Comparison of ENCODE assay signal across 11 mouse cellular contexts in the genomic region with DNA sequence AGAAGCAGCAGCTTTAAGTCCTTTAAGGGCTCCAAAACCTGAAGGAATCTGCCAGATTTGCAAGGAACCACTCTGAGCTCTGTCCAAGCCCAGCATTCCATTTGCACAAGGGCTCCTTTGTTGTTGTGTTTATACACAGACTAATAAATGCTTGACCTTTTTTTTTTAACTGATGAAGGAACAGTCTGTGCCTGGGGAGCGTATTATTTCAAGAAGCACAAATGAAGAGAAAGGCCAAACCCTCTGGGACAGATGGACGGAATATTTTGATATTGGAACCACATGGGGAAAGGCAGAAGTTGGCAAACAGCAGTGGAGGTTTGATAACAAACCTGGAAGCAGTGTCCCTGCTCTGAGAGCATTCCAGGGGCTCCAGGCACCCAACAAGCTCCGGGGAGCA.
DNase-seq lines count a peak whose midpoint lies in the region; ATAC-seq lines count a peak whose summit lies in the region.
"Had no signal": no experiment of that assay in that cellular context is flagged by ENCODE, and none has a peak within 500 bp of the region (broad histone marks: within the 10 kb centered on the region; RNA-seq: fewer than 3 reads in every experiment).

No protein-coding gene starts in this region.

- peak; percentile 68 to 84 for DNase-seq in heart, adult 18-20 months
- peak; percentile 76 for DNase-seq in Muller cell, postnatal 12 days (ENCODE audit: inconsistent ontology term)
- DNase-seq in layer of hippocampus, adult 9-11 months, result no peak
- no peak for DNase-seq in urinary bladder, postnatal 25 days (ENCODE audit: low spot score)
- no peak for DNase-seq in kidney, postnatal 4 days
- DNase-seq: kidney, adult 18-20 months had no signal

- no peak overlapping the region for H3K4me2 ChIP-seq in heart, embryonic 11.5 days
- no peak overlapping the region for H3K4me2 ChIP-seq in embryonic facial prominence, embryonic 13.5 days
- 0 out of 2 replicates have a peak overlapping the region, but pooled peaks have one; percentile 8 for H3K4me2 ChIP-seq in limb, embryonic 12.5 days
- H3K4me2 ChIP-seq: heart, embryonic 15.5 days; neural tube, embryonic 12.5 days had no signal

- H3K9ac ChIP-seq in heart, embryonic 11.5 days (ENCODE audit: low read depth, low read length), result no peak overlapping the region
- no peak overlapping the region for H3K9ac ChIP-seq in embryonic facial prominence, embryonic 13.5 days
- no peak overlapping the region for H3K9ac ChIP-seq in limb, embryonic 12.5 days (replicated peaks)
- H3K9ac ChIP-seq: heart, embryonic 15.5 days; neural tube, embryonic 12.5 days had no signal

- WGBS in heart, embryonic 11.5 days (ENCODE audit: insufficient replicate concordance), result 45% methylated on average over 3 of the region's 3 CpGs
- WGBS in embryonic facial prominence, embryonic 13.5 days, result 26% methylated on average over 3 of the region's 3 CpGs
- WGBS in limb, embryonic 12.5 days, result 35% methylated on average over 3 of the region's 3 CpGs

- no peaks in the 10 kb centered on the region for H3K27me3 ChIP-seq in heart, embryonic 11.5 days (ENCODE audit: control insufficient read depth, insufficient read depth, low read length)
- H3K27me3 ChIP-seq in embryonic facial prominence, embryonic 13.5 days, result no peaks in the 10 kb centered on the region
- H3K27me3 ChIP-seq in limb, embryonic 12.5 days, result no peaks in the 10 kb centered on the region
- H3K27me3 ChIP-seq: heart, embryonic 15.5 days; neural tube, embryonic 12.5 days had no signal

- no peak overlapping the region for H3K4me3 ChIP-seq in heart, embryonic 11.5 days (ENCODE audit: low read depth, low read length)
- H3K4me3 ChIP-seq in embryonic facial prominence, embryonic 13.5 days, result no peak overlapping the region
- no peak overlapping the region for H3K4me3 ChIP-seq in limb, embryonic 12.5 days (replicated peaks)
- H3K4me3 ChIP-seq: heart, embryonic 15.5 days; neural tube, embryonic 12.5 days had no signal

- no peak overlapping the region for H3K27ac ChIP-seq in heart, embryonic 11.5 days (ENCODE audit: low read depth, low read length)
- peak overlapping the region; percentile 39; the same call in 1 of the 2 replicates for H3K27ac ChIP-seq in embryonic facial prominence, embryonic 13.5 days
- peak overlapping the region; percentile 75 for H3K27ac ChIP-seq in limb, embryonic 12.5 days
- H3K27ac ChIP-seq: heart, embryonic 15.5 days; neural tube, embryonic 12.5 days had no signal

- H3K9me3 ChIP-seq in heart, embryonic 11.5 days (replicated peaks; ENCODE audit: control insufficient read depth, low read length), result no peaks in the 10 kb centered on the region
- no peaks in the 10 kb centered on the region for H3K9me3 ChIP-seq in embryonic facial prominence, embryonic 13.5 days
- H3K9me3 ChIP-seq in limb, embryonic 12.5 days, result no peaks in the 10 kb centered on the region
- H3K9me3 ChIP-seq: heart, embryonic 15.5 days; neural tube, embryonic 12.5 days had no signal

- no peaks in the 10 kb centered on the region for H3K36me3 ChIP-seq in heart, embryonic 11.5 days (ENCODE audit: control insufficient read depth, insufficient read depth, low read length)
- H3K36me3 ChIP-seq in embryonic facial prominence, embryonic 13.5 days, result no peaks in the 10 kb centered on the region
- no peaks in the 10 kb centered on the region for H3K36me3 ChIP-seq in limb, embryonic 12.5 days
- H3K36me3 ChIP-seq: heart, embryonic 15.5 days; neural tube, embryonic 12.5 days had no signal

- H3K4me1 ChIP-seq in heart, embryonic 11.5 days (ENCODE audit: control insufficient read depth, insufficient read depth, low read length), result peaks cover 3% of the 10 kb centered on the region; the same call in 1 of the 2 replicates
- peaks cover 8% of the 10 kb centered on the region; the same call in 1 of the 2 replicates for H3K4me1 ChIP-seq in embryonic facial prominence, embryonic 13.5 days
- H3K4me1 ChIP-seq in limb, embryonic 12.5 days (replicated peaks), result peaks cover 9% of the 10 kb centered on the region
- H3K4me1 ChIP-seq: neural tube, embryonic 12.5 days had no signal

- ATAC-seq in heart, embryonic 11.5 days (replicated peaks; ENCODE audit: insufficient number of reproducible peaks, low FRiP score, low TSS enrichment), result no peak
- no peak for ATAC-seq in embryonic facial prominence, embryonic 13.5 days (ENCODE audit: insufficient number of reproducible peaks, insufficient read depth, low FRiP score, low TSS enrichment, low read depth)
- no peak for ATAC-seq in limb, embryonic 12.5 days (ENCODE audit: insufficient number of reproducible peaks, insufficient read depth, low FRiP score, low TSS enrichment, low read depth)

Comparison
In these comparisons a context has a peak if more than half of its experiments do, and no peak if none do; other contexts are left out.
1. DNase-seq: peak in heart, adult 18-20 months (2 of 2) and Muller cell, postnatal 12 days (single experiment); none in layer of hippocampus, adult 9-11 months (single experiment), urinary bladder, postnatal 25 days (single experiment) and kidney, postnatal 4 days (0 of 2).